Mouse (Mus musculus): ENCODE data around the gene Retreg2.

The Retreg2 gene

DNA sequence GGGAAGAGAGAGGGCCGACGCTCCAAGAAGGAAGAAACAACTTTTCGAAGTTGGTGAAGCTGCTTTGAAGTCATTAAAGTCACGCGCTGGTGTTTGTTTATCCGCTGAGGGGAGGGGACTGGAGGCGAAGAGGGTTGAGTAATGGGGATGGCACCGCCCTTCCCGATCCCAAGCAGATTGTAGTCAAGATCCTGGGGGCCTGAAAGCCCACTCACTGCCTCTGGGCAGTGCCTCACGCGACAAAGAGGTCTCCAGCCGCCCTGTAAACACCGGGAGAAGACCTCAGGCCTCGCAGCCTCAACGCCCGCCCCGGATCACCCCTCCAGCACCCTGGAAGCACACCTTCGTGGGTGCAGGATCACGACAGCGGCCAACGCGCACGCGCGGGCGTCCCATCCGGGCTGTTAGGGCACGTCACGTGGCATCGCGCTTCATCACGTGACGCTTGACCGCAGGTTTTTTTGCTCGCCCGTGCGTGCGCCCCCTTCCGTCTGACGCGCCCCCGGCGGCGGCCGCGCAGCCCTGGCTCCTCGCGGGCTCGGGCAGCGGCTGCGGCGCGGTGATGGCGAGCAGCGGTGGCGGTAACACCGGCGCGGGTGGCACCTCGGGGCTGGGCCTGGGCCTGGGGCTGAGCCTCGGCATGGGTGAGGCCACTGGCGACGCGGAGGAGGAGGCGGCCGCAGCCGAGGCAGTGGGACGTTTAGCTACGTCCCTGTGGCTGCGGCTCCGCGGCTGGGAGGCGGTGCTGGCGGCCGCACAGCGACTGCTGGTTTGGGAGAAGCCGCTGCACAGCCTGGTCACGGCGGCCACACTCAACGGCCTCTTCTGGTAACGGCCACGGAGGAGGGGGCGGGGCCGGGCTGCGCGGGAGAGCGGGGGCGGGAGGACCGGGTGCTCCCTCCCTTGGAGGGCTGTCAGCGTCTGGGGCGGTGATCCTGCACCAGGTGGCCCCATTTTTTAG, at the start of gene Retreg2, which contains the start of gene Cnppd1:
Gene Retreg2, plus strand, starts transcription at position 478 of the 961 bp plus-strand sequence.
Gene Cnppd1, minus strand, starts transcription at position 411 of the 961 bp plus-strand sequence.
- peak; percentile 96 for DNase-seq

- DNase-seq, result no peak
Observed at GRCm38 (mm10) chr1:75122211-75122610, 20.4 kb upstream of the Retreg2 start.

DNA sequence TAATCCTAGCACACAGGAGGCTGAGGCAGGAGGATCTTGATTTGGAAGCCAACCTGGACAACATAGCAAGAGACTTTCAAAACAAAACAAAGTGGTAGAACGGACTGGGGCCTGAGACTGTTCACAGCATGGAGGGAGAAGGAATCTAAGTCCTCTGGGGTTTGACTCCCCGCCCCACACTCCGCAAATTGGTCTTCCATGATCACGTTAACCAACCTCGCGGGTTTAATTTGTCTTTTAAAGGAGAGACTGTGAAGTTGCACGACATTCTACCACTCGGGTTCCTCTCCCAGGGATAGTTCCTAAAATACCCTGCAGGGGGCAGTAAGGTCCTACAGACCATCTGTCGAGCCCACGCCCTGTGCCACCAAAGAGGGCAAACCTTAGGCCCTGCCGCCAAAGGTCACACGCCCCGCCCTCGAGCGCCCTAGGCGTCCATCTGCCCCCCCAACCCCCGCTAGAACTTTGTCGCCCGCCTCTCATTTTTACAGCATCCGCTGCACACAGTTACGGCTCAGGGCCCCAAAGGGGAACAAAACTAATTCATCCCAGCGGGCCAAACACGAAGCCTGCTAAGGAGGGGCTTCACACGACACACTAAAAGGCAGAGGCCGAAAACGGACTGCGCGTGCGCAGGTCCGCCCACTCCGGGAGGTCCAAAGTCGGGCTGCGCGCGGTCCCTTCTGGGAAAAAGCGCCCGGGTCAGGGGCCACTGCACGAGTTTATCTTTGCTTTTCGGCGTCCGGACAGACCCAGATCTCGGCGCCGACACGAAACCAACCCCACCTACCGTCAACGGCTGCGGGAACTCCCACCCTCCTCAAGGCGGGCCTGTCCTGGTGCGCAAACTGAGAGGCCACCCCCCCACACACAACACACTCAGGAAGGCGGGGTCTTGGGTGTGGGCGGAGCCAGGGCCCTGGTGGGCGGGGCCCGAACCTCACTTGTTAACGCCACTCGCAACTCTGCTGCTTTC, 17.9 kb upstream of the Retreg2 start, which contains the start of gene Nhej1:
Gene Nhej1, minus strand, starts transcription at position 855 of the 976 bp plus-strand sequence.
- DNase-seq, result peak; percentile 92

- DNase-seq, result no peak
Observed at GRCm38 (mm10) chr1:75125418-75125817, 17.2 kb upstream of the Retreg2 start.

- no peak for DNase-seq
Observed at GRCm38 (mm10) chr1:75128641-75129040, 13.9 kb upstream of the Retreg2 start.

DNA sequence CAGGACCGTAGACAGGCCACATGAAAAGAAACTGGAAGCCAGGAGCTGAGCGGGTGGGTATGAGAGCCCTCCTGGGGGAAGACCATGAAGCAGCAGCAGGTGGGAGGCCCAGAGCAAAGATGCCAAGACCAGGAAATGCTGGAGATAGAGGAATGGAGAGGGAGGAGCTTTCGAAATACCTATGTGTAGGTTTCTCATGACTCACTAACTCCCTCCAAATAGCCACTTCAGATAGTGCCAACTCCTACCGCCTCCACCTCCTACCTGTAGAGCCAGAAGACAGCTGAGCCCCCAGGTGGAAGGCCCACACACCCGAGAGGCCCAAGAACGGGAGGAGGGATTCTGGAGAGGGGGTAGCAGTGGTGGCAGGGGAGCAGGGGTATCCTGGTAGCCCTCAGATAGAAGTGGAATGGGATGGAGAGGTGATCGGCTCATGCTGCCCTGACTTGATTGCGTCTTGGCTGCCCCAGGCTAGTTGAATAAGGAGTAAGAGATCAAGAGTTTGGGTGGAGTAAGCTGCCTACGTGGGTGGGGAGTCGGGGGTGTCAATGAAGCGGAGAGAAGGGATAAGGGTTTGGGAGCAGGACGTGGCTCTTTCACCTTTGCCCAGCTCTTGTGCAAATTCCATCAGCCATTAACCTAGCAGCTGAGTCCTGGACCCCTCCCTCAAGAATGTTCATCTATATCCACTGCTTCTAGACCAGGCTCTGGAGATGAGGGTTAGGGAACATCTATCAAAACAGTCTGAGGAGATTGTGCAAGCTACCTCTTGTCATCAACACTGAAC, 9.0 kb upstream of the Retreg2 start, which contains the start of gene Slc23a3:
Gene Slc23a3, minus strand, starts transcription at position 470 of the 787 bp plus-strand sequence.
- no peak for DNase-seq

DNA sequence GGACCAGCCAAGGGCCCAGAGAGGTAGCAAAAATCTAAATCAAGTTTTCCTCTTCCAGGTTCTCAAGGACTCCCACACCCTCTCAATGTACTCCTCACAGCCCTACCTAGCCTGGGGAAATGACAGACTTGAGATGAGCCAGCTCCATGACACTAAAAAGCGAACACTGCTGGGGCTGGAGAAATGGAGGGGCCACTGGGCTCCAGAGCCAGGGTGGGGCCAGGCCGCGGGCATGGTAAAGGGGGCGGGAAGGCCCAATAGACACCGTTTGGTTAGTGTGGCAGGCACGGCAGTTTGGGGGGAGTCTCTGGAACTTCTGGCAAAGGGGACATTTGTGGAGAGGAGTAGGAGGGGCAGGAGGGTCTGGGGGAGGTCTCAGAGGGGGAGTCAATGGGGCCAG, 6.3 kb upstream of the Retreg2 start:
- no peak for DNase-seq

DNA sequence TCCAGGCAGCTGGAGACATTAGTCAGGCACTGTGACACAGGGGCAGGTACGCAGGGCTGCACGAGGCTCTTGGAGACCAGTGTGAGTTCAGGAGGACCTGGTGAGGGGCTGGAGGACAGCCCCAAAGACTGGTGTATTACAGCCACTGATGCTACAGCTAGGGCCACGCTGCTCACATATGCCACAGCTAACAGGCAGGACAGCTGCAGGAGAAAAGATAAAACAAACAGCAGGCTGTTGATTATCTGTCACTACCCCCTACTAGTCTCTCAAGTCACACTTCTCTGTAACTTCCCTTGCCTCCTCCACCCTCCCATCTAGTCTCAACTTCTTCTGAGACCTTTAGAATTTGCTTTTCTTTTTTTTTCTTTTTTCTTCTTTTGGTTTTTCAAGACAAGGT, 5.8 kb upstream of the Retreg2 start:
- no peak for DNase-seq

GRCm38 (mm10) chr1:75138448-75138847, 4.1 kb upstream of the Retreg2 start:
- DNase-seq, result no peak

- DNase-seq, result no peak
Observed at GRCm38 (mm10) chr1:75140601-75141190, 1.9 kb upstream of the Retreg2 start.

DNA sequence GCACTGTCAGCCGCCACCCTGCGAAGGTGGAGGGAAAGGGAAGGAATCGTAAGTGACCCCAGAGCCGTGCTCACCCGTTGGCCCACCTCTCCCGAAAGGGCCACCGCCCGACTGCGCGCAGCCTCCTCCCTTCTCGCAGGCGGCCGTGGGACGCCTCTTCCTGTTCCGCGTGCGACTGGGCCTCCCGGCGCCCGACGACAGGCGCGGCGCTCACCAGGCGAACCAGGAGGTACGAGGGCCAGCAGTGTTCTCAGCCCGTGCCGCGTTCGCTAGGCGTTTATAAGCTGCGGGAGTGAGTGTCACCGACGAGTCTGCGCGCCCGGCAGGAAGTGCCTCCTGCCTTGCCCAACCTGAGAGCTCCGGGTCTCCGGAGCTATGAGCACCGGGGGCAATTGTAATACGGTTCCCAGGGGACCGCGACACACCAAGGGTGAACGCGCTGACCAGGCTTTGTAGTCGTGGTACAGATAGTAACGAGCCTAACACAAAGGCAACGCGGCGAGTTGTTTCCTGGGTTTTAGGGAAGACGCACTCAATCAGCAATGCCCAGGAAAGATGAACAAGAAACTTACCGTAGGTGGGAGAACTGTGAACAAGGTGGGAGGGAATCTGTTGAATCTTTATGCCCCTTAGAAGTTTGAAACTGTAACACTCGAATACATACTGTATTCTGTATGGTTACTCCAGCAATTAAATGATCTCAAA, 940 bp upstream of the Retreg2 start:
- peak; percentile 64 for DNase-seq

DNA sequence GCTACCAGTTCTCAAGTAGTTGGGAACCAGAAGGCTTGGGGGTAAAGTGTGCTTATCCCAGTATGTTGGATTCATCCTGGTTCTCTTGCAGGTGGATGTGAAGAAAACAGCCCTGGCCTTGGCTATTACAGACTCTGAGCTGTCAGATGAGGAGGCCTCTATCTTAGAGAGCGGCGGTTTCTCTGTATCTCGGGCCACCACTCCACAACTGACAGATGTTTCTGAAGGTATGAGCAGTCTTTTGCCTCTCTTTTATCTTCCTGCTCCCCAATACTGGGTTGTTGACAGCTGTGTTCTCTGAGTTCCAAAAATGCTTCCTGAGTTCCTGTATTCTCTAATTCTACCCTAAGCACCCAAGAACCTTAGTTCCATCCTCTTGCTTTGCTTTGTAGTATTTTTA, 3.0 kb downstream of the Retreg2 start:
- no peak for DNase-seq

DNA sequence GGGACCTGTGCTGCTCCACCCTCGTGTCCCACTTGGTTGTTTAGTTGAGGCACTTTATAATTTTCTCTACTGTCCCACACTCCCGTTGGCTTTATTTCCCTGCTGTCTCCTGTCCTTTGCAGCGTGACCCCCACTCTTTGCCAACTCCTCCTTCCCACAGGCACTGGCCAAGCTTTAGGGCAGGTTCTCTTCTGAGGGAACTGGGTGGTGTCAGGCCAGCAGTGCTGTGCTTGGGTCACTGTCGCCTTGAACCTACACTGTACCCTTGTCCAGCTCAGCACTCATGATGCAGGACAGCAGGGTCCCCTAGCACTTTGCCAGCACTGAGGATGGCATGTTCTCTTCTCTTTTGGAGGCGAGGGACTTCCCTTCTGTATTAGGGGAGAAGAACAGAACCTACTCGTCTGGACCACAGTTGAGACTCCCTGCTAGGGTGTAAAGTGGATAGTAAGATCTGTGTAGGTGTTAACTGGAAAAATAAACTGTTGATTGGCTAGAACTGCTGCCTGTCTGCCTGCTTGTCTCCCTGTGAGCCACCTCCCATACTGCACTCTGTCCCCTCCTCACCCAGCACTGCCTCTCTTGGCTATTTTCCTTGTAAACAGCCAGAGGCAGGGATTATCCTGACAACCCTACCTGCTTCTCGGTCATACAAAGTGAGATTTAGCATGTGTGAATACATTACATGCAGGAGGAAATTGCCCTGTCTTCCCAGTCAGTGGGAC, 5.0 kb downstream of the Retreg2 start:
- no peak for DNase-seq

DNA sequence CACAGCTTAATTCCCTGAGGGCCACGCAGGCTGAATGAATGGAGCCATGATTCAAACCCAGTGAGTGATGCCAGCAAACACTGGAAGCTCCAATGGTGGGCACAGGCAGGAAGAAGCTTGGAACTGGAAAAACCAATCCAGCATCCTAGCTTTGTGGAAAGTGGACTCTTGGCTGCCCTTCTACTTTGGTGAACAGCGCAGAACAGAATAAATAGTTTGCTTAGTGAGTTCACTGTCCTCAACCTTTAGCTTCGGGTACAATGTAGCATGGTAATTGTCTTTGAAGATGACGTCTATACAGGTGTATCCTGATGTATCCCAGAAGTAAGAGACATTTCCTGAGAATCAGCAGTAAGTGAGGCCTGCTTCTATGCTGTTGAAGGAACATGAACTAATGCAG, 6.1 kb downstream of the Retreg2 start:
- DNase-seq, result no peak

- no peak for DNase-seq
Observed at GRCm38 (mm10) chr1:75155837-75156236, 13.3 kb downstream of the Retreg2 start.

DNA sequence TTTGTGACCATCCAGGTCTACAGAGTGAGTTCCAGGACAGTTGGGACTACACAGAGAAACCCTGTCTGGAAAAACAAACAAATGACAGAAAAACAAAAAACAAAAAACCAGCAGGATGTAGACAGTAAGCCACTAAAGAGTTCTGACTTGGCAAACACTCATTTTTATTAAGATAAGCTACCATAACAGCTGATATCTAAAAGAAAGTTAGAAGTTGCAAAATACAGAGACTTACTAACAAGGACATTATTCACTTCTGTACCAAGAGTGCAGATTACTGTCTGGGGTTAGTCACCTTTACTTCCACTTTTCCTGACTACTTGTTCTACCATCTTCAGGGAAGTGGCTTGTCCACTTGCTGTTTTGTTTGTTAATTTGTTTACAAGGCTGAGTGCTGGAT, 16.4 kb downstream of the Retreg2 start:
- no peak for DNase-seq

GRCm38 (mm10) chr1:75159540-75160255, 17.1 kb downstream of the Retreg2 start:
- DNase-seq, result no peak

GRCm38 (mm10) chr1:75160256-75160617, 17.7 kb downstream of the Retreg2 start:
- DNase-seq, result no peak

DNA sequence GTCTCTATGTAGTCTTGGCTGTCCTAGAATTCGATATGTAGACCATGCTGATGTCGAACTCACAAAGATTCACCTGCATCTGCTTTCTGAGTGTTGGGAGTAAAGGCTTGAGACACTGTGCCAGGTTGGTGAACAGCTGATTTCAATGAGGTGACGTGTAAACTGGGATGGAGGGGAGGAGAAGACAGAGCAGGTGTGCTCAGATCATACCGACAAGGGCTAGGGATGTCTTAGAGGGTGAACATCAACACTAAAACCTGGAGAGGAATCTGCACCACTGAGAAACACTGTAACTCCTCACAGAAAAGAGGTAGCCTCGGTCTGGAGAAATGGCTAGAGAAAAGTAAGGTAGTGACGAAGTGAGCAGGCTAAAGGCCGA, 25.5 kb downstream of the Retreg2 start:
- no peak for DNase-seq

Data from cerebellum, adult 9-11 months (tissue).